Mouse (Mus musculus): ENCODE measurements around the gene Csf1. TPM values are rescaled to one million over a fixed set of nuclear protein-coding genes. Genes with fewer than 3 reads are reported as not detected.

Gene Csf1
- polyA plus RNA-seq, 1 experiment from 2014 or later = 11.0 TPM

DNA sequence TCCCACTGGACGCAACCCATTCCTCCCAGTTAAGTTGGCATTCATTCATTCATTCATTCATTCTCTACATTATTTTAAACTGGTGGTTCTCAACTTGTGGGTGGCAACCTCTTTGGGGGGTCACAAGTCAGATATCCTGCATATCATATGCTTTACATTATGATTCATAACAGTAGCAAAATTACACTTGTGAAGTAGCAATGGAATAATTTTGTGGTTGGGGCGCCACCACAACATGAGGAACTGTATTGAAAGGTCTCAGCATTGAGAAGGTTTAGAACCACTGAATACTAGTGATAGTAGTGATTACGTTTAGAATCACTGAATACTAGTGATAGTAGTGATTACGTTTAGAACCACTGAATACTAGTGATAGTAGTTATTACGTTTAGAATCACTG is 1.2 kb upstream of the Csf1 start:
- ATAC-seq (ENCODE audit: insufficient number of reproducible peaks, insufficient read depth, low FRiP score, low read depth) = no peak
- no peak overlapping the region for H3K27ac ChIP-seq (ENCODE audit: low read length)
- no peak overlapping the region for H3K4me2 ChIP-seq (replicated peaks; ENCODE audit: low read depth, low read length)
- H3K9ac ChIP-seq (replicated peaks; ENCODE audit: low read depth, low read length) = no peak overlapping the region
- H3K27me3 ChIP-seq (ENCODE audit: control insufficient read depth, insufficient read depth, low read length) = no peaks in the 10 kb centered on the region
- no peaks in the 10 kb centered on the region for H3K36me3 ChIP-seq (ENCODE audit: control insufficient read depth, insufficient read depth, low read length)
- H3K4me3 ChIP-seq (ENCODE audit: low read depth, low read length) = no peak overlapping the region
- 93% methylated on average over 5 of the region's 5 CpGs for WGBS
- H3K4me1 ChIP-seq (ENCODE audit: control insufficient read depth, insufficient read depth, low read length) = peaks cover 27% of the 10 kb centered on the region
- no peaks in the 10 kb centered on the region for H3K9me3 ChIP-seq (ENCODE audit: control insufficient read depth, low read depth, low read length)

DNA sequence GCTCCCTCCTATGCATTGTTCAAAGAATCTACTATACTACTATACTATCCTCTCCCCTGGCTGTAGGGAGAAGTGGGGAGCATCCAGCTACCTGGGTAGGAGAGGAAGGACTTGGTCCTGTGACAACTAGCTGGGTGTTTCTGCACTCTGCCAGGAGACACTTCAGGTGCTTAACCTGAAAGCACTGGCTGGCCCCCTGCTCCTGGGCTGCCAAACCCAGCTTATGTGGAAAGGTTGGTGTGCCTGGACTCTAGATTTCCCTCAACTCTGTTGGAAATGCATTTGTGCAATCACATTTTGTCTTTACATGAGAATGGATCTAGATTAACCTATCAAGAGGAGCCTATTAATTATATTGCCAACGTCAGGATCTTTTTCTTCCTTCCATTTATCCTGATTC is 502 bp upstream of the Csf1 start:
- WGBS = 63% methylated on average over 1 of the region's 1 CpGs
- peak overlapping the region; percentile 79 for H3K4me2 ChIP-seq (replicated peaks; ENCODE audit: low read depth, low read length)
- ATAC-seq (ENCODE audit: insufficient number of reproducible peaks, insufficient read depth, low FRiP score, low read depth) = no peak
- H3K9ac ChIP-seq (replicated peaks; ENCODE audit: low read depth, low read length) = no peak overlapping the region; the same call in 1 of the 2 replicates
- no peaks in the 10 kb centered on the region for H3K27me3 ChIP-seq (ENCODE audit: control insufficient read depth, insufficient read depth, low read length)
- H3K4me3 ChIP-seq (ENCODE audit: low read depth, low read length) = peak overlapping the region; percentile 75
- peaks cover 27% of the 10 kb centered on the region for H3K4me1 ChIP-seq (ENCODE audit: control insufficient read depth, insufficient read depth, low read length)
- no peaks in the 10 kb centered on the region for H3K9me3 ChIP-seq (ENCODE audit: control insufficient read depth, low read depth, low read length)
- 0 out of 2 replicates have a peak overlapping the region, but pooled peaks have one; percentile 92 for H3K27ac ChIP-seq (ENCODE audit: low read length)
- H3K36me3 ChIP-seq (ENCODE audit: control insufficient read depth, insufficient read depth, low read length) = no peaks in the 10 kb centered on the region

DNA sequence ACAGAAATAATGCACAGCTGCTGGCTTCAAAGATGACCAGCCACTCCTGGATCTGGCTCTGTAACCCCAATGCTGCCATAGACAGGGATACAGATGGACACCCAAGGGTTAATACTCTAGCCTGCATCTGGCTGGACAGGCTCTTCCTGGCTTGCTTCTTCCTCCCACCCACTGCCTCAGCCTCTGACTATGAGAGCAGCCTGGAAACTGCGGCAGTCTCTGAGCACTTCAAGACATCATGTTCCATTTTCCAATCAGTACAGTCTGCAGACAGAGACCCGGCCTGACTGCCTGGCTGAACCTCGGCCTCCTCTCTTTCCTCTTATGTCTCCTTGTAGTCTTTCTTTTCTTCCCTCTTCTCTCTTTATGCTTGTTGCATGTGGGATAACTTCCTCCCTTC is 1.6 kb downstream of the Csf1 start:
- Histone ChIP-seq H3K9me3 (ENCODE audit: control insufficient read depth, low read depth, low read length) (no peaks in the 10 kb centered on the region), H3K9ac (replicated peaks; ENCODE audit: low read depth, low read length) (no peak overlapping the region), H3K27ac (ENCODE audit: low read length) (peak overlapping the region; percentile 15; the same call in 1 of the 2 replicates), H3K36me3 (ENCODE audit: control insufficient read depth, insufficient read depth, low read length) (0 out of 2 replicates have a peak, but pooled peaks cover 1% of the 10 kb centered on the region), H3K4me3 (ENCODE audit: low read depth, low read length) (peak overlapping the region; percentile 75), H3K27me3 (ENCODE audit: control insufficient read depth, insufficient read depth, low read length) (no peaks in the 10 kb centered on the region), H3K4me1 (ENCODE audit: control insufficient read depth, insufficient read depth, low read length) (peaks cover 20% of the 10 kb centered on the region), H3K4me2 (replicated peaks; ENCODE audit: low read depth, low read length) (peak overlapping the region; percentile 79)
- WGBS = 11% methylated on average over 3 of the region's 3 CpGs
- ATAC-seq (ENCODE audit: insufficient number of reproducible peaks, insufficient read depth, low FRiP score, low read depth) = 0 out of 2 replicates have a peak, but pooled peaks have one; percentile 35

DNA sequence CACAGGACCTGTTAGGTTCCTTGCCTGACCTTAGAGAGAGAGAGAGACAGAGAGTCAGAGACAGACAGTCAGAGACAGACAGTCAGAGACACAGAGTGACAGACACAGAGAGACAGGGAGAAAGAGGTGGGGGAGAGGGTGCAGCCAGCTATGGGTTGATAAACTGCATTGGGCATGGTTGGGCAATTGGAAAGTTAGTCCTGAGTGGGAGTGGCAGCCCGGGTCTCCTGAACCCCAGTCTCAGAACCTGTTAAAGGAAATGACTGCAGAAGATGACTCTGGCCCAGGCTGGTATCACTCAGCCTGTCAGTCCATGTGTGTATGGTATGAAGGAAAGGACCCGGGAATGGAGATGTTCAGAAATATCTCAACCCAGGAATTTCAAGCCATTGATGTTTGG is 2.1 kb downstream of the Csf1 start:
- H3K4me1 ChIP-seq (ENCODE audit: control insufficient read depth, insufficient read depth, low read length) = peaks cover 20% of the 10 kb centered on the region
- H3K4me2 ChIP-seq (replicated peaks; ENCODE audit: low read depth, low read length) = peak overlapping the region; percentile 79
- H3K9ac ChIP-seq (replicated peaks; ENCODE audit: low read depth, low read length) = no peak overlapping the region
- no peak for ATAC-seq (ENCODE audit: insufficient number of reproducible peaks, insufficient read depth, low FRiP score, low read depth)
- peaks cover 5% of the 10 kb centered on the region; the same call in 1 of the 2 replicates for H3K36me3 ChIP-seq (ENCODE audit: control insufficient read depth, insufficient read depth, low read length)
- H3K27ac ChIP-seq (ENCODE audit: low read length) = no peak overlapping the region
- peak overlapping the region; percentile 75; the same call in 1 of the 2 replicates for H3K4me3 ChIP-seq (ENCODE audit: low read depth, low read length)
- no peaks in the 10 kb centered on the region for H3K9me3 ChIP-seq (ENCODE audit: control insufficient read depth, low read depth, low read length)
- 58% methylated on average over 2 of the region's 2 CpGs for WGBS
- H3K27me3 ChIP-seq (ENCODE audit: control insufficient read depth, insufficient read depth, low read length) = no peaks in the 10 kb centered on the region

DNA sequence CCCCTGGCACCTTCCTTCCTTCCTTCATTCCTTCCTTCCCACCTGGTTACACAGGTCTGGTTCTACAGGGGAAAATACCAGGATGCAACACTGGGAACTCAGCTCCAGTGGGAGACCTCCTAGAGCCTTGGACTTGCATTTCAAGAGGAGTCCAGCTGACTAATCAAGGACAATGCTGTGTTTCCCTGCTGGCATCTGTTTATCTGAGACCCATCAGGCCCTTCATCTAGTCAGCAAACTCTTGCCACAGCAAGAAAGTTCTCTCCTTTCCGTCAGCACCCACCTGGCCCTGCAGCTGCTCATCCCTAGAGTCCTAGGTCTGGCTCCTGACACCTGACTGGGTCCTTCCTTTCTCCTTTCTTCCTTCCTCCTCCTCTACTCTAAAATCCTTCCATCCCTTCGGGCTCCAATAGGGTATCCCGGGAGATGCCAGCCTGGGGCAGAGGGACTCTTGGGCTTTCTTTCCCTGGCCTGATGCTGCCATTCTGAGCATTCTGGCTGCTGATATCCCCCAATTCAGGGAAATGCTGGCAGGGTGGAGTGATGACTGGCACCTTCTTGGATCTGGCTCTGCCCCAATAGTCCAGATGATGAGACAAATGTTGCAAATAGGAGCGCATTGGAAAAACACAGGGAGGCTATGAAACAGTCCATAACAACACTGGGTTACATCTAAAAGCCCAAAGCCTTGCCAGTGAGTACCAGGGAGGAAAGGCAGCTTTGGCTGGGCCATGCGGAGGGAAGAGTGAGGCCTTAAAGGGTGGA is 2.7 kb downstream of the Csf1 start:
- no peak overlapping the region for H3K9ac ChIP-seq (replicated peaks; ENCODE audit: low read depth, low read length)

DNA sequence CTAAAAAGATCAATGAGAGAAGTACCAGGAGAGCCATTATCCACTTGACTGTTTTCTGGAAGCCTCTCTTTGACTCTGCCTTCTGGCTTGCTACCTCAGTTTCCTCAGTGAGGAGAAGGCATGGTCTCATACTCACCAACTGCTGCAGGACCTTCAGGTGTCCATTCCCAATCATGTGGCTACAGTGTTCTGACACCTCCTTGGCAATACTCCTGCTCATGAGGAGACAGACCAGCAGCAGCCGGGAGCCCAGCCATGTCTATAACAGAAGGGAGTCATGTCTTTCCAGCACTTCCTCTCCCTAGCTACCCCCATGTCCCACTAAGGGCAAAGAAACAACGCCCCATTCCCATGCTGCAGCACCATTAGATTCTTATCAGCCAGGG is 3.8 kb downstream of the Csf1 start:
- Histone ChIP-seq H3K27me3 (ENCODE audit: control insufficient read depth, insufficient read depth, low read length) (no peaks in the 10 kb centered on the region), H3K27ac (ENCODE audit: low read length) (no peak overlapping the region), H3K4me2 (replicated peaks; ENCODE audit: low read depth, low read length) (no peak overlapping the region), H3K9me3 (ENCODE audit: control insufficient read depth, low read depth, low read length) (no peaks in the 10 kb centered on the region), H3K4me1 (ENCODE audit: control insufficient read depth, insufficient read depth, low read length) (peaks cover 20% of the 10 kb centered on the region), H3K4me3 (ENCODE audit: low read depth, low read length) (no peak overlapping the region), H3K36me3 (ENCODE audit: control insufficient read depth, insufficient read depth, low read length) (peaks cover 20% of the 10 kb centered on the region; the same call in 1 of the 2 replicates), H3K9ac (replicated peaks; ENCODE audit: low read depth, low read length) (no peak overlapping the region)
- ATAC-seq (ENCODE audit: insufficient number of reproducible peaks, insufficient read depth, low FRiP score, low read depth) = no peak
- 79% methylated on average over 2 of the region's 2 CpGs for WGBS

More for the DNA sequence above, 2.7 kb downstream of the Csf1 start:
- Histone ChIP-seq H3K9me3 (ENCODE audit: control insufficient read depth, low read depth, low read length) (no peaks in the 10 kb centered on the region), H3K27me3 (ENCODE audit: control insufficient read depth, insufficient read depth, low read length) (no peaks in the 10 kb centered on the region), H3K4me3 (ENCODE audit: low read depth, low read length) (no peak overlapping the region), H3K4me2 (replicated peaks; ENCODE audit: low read depth, low read length) (peak overlapping the region; percentile 79; the same call in 1 of the 2 replicates), H3K27ac (ENCODE audit: low read length) (no peak overlapping the region), H3K4me1 (ENCODE audit: control insufficient read depth, insufficient read depth, low read length) (peaks cover 20% of the 10 kb centered on the region), H3K36me3 (ENCODE audit: control insufficient read depth, insufficient read depth, low read length) (peaks cover 11% of the 10 kb centered on the region; the same call in 1 of the 2 replicates)
- WGBS = 93% methylated on average over 5 of the region's 5 CpGs
- ATAC-seq (ENCODE audit: insufficient number of reproducible peaks, insufficient read depth, low FRiP score, low read depth) = no peak

DNA sequence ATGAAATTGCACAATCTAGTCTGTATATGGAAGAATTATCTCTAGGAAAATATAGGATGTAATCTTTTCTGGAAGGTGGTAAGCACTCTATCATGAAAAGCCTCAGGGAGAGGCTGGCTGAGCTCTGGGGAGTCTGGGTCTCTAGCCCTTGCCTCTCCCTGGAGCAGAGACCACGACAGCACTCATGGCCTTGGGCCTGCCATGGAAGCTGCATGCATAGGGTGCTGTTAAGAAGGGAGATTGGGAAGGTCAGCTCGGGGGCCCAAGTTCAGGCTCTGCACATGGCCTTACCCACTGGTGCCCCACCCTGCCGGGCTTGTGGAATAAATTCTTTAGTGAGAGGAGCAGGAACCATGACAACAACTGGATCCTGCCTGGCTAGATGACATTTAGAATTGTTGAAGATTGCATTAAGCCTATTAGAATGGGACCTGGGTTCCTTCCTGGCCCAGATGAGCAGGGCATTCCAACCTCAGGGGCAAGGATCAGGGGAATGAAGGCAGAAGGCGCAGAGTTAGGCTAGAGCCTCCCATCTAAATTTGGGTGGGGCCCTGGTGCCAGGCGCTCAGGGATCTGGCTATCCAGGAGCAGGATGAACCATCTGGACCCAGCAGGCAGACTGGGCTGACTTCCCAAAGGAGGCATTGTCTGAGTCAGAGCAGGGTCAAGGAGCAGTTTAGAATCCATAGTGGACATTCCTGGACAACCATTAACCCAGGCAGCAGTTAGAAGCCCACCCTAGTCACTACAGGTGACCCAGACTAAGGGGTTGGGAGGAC is 4.4 kb downstream of the Csf1 start:
- H3K4me3 ChIP-seq (ENCODE audit: low read depth, low read length) = no peak overlapping the region
- H3K27ac ChIP-seq (ENCODE audit: low read length) = no peak overlapping the region
- peaks cover 20% of the 10 kb centered on the region for H3K4me1 ChIP-seq (ENCODE audit: control insufficient read depth, insufficient read depth, low read length)
- H3K4me2 ChIP-seq (replicated peaks; ENCODE audit: low read depth, low read length) = no peak overlapping the region
- no peak overlapping the region for H3K9ac ChIP-seq (replicated peaks; ENCODE audit: low read depth, low read length)
- no peaks in the 10 kb centered on the region for H3K27me3 ChIP-seq (ENCODE audit: control insufficient read depth, insufficient read depth, low read length)
- no peaks in the 10 kb centered on the region for H3K9me3 ChIP-seq (ENCODE audit: control insufficient read depth, low read depth, low read length)
- peaks cover 24% of the 10 kb centered on the region; the same call in 1 of the 2 replicates for H3K36me3 ChIP-seq (ENCODE audit: control insufficient read depth, insufficient read depth, low read length)
- no peak for ATAC-seq (ENCODE audit: insufficient number of reproducible peaks, insufficient read depth, low FRiP score, low read depth)
- 72% methylated on average over 5 of the region's 5 CpGs for WGBS

DNA sequence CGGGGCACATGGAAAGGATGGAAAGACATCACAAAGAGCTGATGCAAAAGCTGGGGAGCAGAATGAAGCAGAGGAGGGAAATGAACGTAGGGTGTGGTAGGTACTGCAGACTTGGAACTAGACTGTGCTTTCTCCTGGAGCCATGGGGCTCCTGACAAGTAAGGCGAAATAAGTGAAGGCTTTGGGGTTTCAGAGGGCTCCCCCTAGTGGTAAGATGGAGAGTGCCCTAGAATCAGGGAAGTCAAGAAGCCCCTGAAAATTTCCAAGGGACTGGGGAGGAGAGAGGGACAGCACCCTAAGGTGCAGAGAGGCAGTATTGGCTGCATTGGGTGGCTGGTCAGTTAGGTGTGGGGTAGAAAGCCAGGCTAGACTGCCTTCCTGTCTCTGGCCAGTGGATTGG is 5.6 kb downstream of the Csf1 start:
- no peak overlapping the region for H3K27ac ChIP-seq (ENCODE audit: low read length)
- peaks cover 16% of the 10 kb centered on the region for H3K4me1 ChIP-seq (ENCODE audit: control insufficient read depth, insufficient read depth, low read length)
- H3K4me3 ChIP-seq (ENCODE audit: low read depth, low read length) = no peak overlapping the region
- no peak overlapping the region for H3K4me2 ChIP-seq (replicated peaks; ENCODE audit: low read depth, low read length)
- no peak for ATAC-seq (ENCODE audit: insufficient number of reproducible peaks, insufficient read depth, low FRiP score, low read depth)
- 51% methylated on average over 3 of the region's 3 CpGs for WGBS
- no peak overlapping the region for H3K9ac ChIP-seq (replicated peaks; ENCODE audit: low read depth, low read length)
- peaks cover 26% of the 10 kb centered on the region for H3K36me3 ChIP-seq (ENCODE audit: control insufficient read depth, insufficient read depth, low read length)
- no peaks in the 10 kb centered on the region for H3K9me3 ChIP-seq (ENCODE audit: control insufficient read depth, low read depth, low read length)
- H3K27me3 ChIP-seq (ENCODE audit: control insufficient read depth, insufficient read depth, low read length) = no peaks in the 10 kb centered on the region

Data from stomach, embryonic 14.5 days (tissue).